20 mouse cellular contexts compared by ENCODE assay signal in the genomic region with DNA sequence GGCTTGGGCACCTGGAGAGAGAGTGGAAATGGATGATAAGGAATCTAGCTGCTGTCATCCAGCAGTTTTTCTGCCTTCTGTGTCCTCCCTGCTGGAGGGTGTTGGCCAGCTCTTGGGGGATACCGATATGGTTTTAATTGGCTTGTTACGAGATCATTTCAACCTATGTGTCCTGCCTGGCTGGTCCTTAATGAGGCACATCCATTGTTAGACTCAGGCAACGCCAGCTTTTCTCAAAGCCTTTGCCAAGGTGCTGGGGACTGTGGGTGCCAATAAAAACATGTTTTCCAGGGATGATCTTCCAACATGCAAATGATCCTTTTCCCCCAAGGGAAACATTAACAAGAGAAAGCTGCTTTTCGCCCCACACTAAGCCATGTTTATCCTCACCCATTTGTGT.
DNase-seq lines count a peak whose midpoint lies in the region; ATAC-seq lines count a peak whose summit lies in the region.
"Had no signal": no experiment of that assay in that cellular context is flagged by ENCODE, and none has a peak within 500 bp of the region (broad histone marks: within the 10 kb centered on the region; RNA-seq: fewer than 3 reads in every experiment).

No protein-coding gene starts in this region.

- no peaks in the 10 kb centered on the region for H3K9me3 ChIP-seq in embryonic facial prominence, embryonic 14.5 days (ENCODE audit: control insufficient read depth, low read length)
- no peaks in the 10 kb centered on the region for H3K9me3 ChIP-seq in embryonic facial prominence, embryonic 10.5 days
- no peaks in the 10 kb centered on the region for H3K9me3 ChIP-seq in forebrain, embryonic 15.5 days
- H3K9me3 ChIP-seq: embryonic facial prominence, embryonic 15.5 days; heart, embryonic 15.5 days; limb, embryonic 10.5 days; neural tube, embryonic 12.5 days had no signal

- ATAC-seq in embryonic facial prominence, embryonic 14.5 days (ENCODE audit: low read depth): no peak
- peak; percentile 79 for ATAC-seq in forebrain, embryonic 15.5 days (replicated peaks)

- H3K27me3 ChIP-seq in embryonic facial prominence, embryonic 14.5 days (replicated peaks; ENCODE audit: control insufficient read depth, insufficient read depth, low read length): no peaks in the 10 kb centered on the region
- no peaks in the 10 kb centered on the region for H3K27me3 ChIP-seq in embryonic facial prominence, embryonic 10.5 days (replicated peaks; ENCODE audit: low read depth, poor library complexity, severe bottlenecking)
- H3K27me3 ChIP-seq in forebrain, embryonic 15.5 days: peaks cover 14% of the 10 kb centered on the region; the same call in 1 of the 2 replicates
- H3K27me3 ChIP-seq: CH12.LX; embryonic facial prominence, embryonic 15.5 days; heart, embryonic 15.5 days; neural tube, embryonic 12.5 days had no signal

- no peak overlapping the region for H3K4me2 ChIP-seq in embryonic facial prominence, embryonic 14.5 days (ENCODE audit: low read depth, low read length)
- H3K4me2 ChIP-seq in forebrain, embryonic 15.5 days (replicated peaks): no peak overlapping the region
- H3K4me2 ChIP-seq: embryonic facial prominence, embryonic 15.5 days; heart, embryonic 15.5 days; liver, embryonic 11.5 days; neural tube, embryonic 12.5 days had no signal

- peak; percentile 13 for DNase-seq in embryonic facial prominence, embryonic 14.5 days (ENCODE audit: low spot score)
- no peak for DNase-seq in embryonic facial prominence, embryonic 10.5 days (ENCODE audit: low spot score)
- DNase-seq in left cerebral cortex, postnatal 4 days: peak; percentile 33
- DNase-seq in left cerebral cortex, adult 18-20 months (ENCODE audit: low spot score in 2 of 2): no peak
- peak; percentile 23 for DNase-seq in retina, postnatal 7 days (ENCODE audit: low read depth, low spot score)
- no peak for DNase-seq in layer of hippocampus, adult 8-10 months (ENCODE audit: low spot score in 2 of 2)
- DNase-seq: adrenal gland, postnatal 14 days; cerebellum, adult 8-10 months; heart, adult 18-20 months; lung, adult 2 months; right cerebral cortex, postnatal 4 days; thymus, postnatal 25 days had no signal

- intact Hi-C loops in left cerebral cortex, postnatal 4 days (cut with DNase I): no loop called here

- 55% methylated on average over 4 of the region's 4 CpGs for WGBS in embryonic facial prominence, embryonic 14.5 days
- 57% methylated on average over 4 of the region's 4 CpGs for WGBS in embryonic facial prominence, embryonic 10.5 days
- WGBS in forebrain, embryonic 15.5 days: 20% methylated on average over 4 of the region's 4 CpGs

- H3K9ac ChIP-seq in embryonic facial prominence, embryonic 14.5 days (ENCODE audit: low read depth, low read length): no peak overlapping the region
- H3K9ac ChIP-seq in forebrain, embryonic 15.5 days (replicated peaks): no peak overlapping the region
- H3K9ac ChIP-seq: embryonic facial prominence, embryonic 15.5 days; heart, embryonic 15.5 days; neural tube, embryonic 12.5 days had no signal

- H3K36me3 ChIP-seq in embryonic facial prominence, embryonic 14.5 days (ENCODE audit: control insufficient read depth, insufficient read depth, low read length): no peaks in the 10 kb centered on the region
- H3K36me3 ChIP-seq in embryonic facial prominence, embryonic 10.5 days (replicated peaks): no peaks in the 10 kb centered on the region
- no peaks in the 10 kb centered on the region for H3K36me3 ChIP-seq in forebrain, embryonic 15.5 days
- H3K36me3 ChIP-seq: embryonic facial prominence, embryonic 15.5 days; heart, embryonic 15.5 days; limb, embryonic 10.5 days; neural tube, embryonic 12.5 days had no signal

- no peaks in the 10 kb centered on the region for H3K4me1 ChIP-seq in embryonic facial prominence, embryonic 14.5 days (ENCODE audit: control insufficient read depth, insufficient read depth, low read length)
- H3K4me1 ChIP-seq in embryonic facial prominence, embryonic 10.5 days: no peaks in the 10 kb centered on the region
- peaks cover 10% of the 10 kb centered on the region; the same call in 1 of the 2 replicates for H3K4me1 ChIP-seq in forebrain, embryonic 15.5 days
- H3K4me1 ChIP-seq: heart, embryonic 15.5 days; neural tube, embryonic 12.5 days had no signal

- no peak overlapping the region for H3K27ac ChIP-seq in embryonic facial prominence, embryonic 14.5 days (replicated peaks; ENCODE audit: low read depth, low read length)
- H3K27ac ChIP-seq in embryonic facial prominence, embryonic 10.5 days (replicated peaks): no peak overlapping the region
- no peak overlapping the region for H3K27ac ChIP-seq in forebrain, embryonic 15.5 days (replicated peaks)
- H3K27ac ChIP-seq: embryonic facial prominence, embryonic 15.5 days; heart, embryonic 15.5 days; limb, embryonic 10.5 days; macrophage; neural tube, embryonic 12.5 days had no signal

- no peak overlapping the region for H3K4me3 ChIP-seq in embryonic facial prominence, embryonic 14.5 days (ENCODE audit: low read depth, low read length)
- H3K4me3 ChIP-seq in embryonic facial prominence, embryonic 10.5 days: no peak overlapping the region
- no peak overlapping the region for H3K4me3 ChIP-seq in forebrain, embryonic 15.5 days
- H3K4me3 ChIP-seq: embryonic facial prominence, embryonic 15.5 days; heart, embryonic 15.5 days; limb, embryonic 10.5 days; neural tube, embryonic 12.5 days had no signal

Comparison
In these comparisons a context has a peak if more than half of its experiments do, and no peak if none do; other contexts are left out.
1. DNase-seq: peak in embryonic facial prominence, embryonic 14.5 days (single experiment), left cerebral cortex, postnatal 4 days (single experiment) and retina, postnatal 7 days (single experiment); none in embryonic facial prominence, embryonic 10.5 days (single experiment), left cerebral cortex, adult 18-20 months (0 of 2) and layer of hippocampus, adult 8-10 months (0 of 2).